Mouse (Mus musculus): ENCODE results near the gene Ndufaf5. TPM values are rescaled to one million over a fixed set of nuclear protein-coding genes. Genes with fewer than 3 reads are reported as not detected.
"Not testable (repeated sequence)": the region's sequence is repeated elsewhere in the genome, so short reads cannot be mapped to it uniquely, and the experiment has no call there.

Gene Ndufaf5
- total RNA-seq (2014; rRNA removed) (9.1 and 11.4 TPM in 2 replicates), polyA plus RNA-seq (2012; rRNA removed) (2.6 and 2.8 TPM in 2 replicates)

DNA sequence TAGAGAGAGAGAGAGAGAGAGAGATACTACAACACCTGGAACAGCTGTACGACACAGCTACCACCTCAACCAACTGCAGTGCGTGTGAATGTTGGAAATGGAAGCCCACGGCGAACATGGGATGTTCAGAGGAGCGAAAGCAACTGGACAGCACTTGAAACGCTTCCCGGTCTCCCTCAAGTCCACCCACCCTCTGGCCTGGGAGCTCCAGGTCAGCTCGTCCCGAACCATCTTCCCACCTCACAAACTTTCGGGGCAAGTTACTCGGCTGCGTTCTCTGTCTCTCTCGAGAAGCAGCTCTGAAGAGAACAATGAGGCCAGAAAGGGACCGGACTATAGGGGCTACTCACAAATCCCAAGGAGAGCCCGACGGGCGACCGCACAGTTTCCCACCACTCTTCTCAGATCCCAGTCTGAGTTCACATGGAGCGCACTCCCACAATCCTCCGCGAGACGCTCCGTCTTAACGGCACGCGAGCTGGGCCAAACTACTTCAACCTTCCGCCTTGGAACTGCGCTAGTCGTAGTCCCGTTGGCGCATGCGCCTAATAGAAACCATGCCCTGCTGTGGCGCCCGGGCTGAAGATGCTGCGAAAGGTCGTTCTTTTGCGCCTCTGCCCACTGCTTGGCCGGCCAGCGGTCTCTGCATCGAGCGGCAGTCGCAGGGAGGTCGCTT lies at the start of gene Ndufaf5, which contains the start of gene Esf1:
Gene Ndufaf5, plus strand, starts transcription at position 523 of the 676 bp plus-strand sequence.
Gene Esf1, minus strand, starts transcription at position 438 of the 676 bp plus-strand sequence.
- peaks cover 11% of the 10 kb centered on the region for H3K36me3 ChIP-seq (ENCODE audit: control insufficient read depth, insufficient read depth, low read length)
- peaks cover 6% of the 10 kb centered on the region for H3K4me1 ChIP-seq (ENCODE audit: control insufficient read depth, insufficient read depth, low read length)
- H3K9ac ChIP-seq (ENCODE audit: low read depth, low read length) = peak within 1 kb of the TSS; percentile 84
- no peaks in the 10 kb centered on the region for H3K27me3 ChIP-seq (ENCODE audit: control insufficient read depth, insufficient read depth, low read length)
- TF ChIP-seq POLR2A (IDR thresholded peaks at IDR 0.05; ENCODE audit: extremely low read depth, insufficient read depth, low read length) (no peak), CTCF (IDR thresholded peaks at IDR 0.05; ENCODE audit: low read depth, low read length) (no peak)
- DNase-seq (ENCODE audit: extremely low read depth, low read depth, low spot score) = peak; percentile 93
- peaks cover 7% of the 10 kb centered on the region; the same call in 1 of the 2 replicates for H3K79me2 ChIP-seq (ENCODE audit: control insufficient read depth, insufficient read depth, low read length)
- WGBS = under 1% methylated on average over 43 of the region's 43 CpGs
- peak within 1 kb of the TSS; percentile 87 for H3K4me3 ChIP-seq (ENCODE audit: insufficient read depth, low read depth, low read length)
- H3K27ac ChIP-seq (replicated peaks; ENCODE audit: insufficient read depth, low read depth, low read length) = peak within 1 kb of the TSS; percentile 14; the same call in 1 of the 2 replicates

DNA sequence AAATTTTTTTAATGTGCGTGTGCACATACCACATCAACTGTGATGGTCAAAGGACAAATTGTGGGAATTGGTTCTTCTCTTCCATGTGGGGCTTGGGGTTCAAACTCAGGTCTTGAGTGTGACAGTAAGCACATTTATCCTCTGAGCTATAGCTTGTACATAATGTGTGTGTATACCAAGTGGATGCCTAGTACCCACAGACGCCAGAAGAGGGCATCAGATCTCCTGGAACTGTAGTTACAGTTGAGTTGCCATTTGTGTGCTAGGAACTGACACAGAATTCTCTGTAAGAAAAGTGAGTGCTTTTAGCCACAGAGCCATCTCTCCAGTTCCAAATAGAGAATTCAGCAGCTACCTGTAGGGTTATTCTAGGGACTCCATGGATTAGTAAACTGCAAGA lies 44.9 kb upstream of the Ndufaf5 start:
- Histone ChIP-seq H3K4me1 (ENCODE audit: control insufficient read depth, insufficient read depth, low read length) (no peaks in the 10 kb centered on the region), H3K27me3 (ENCODE audit: control insufficient read depth, insufficient read depth, low read length) (no peaks in the 10 kb centered on the region), H3K4me3 (ENCODE audit: insufficient read depth, low read depth, low read length) (no peak overlapping the region), H3K36me3 (ENCODE audit: control insufficient read depth, insufficient read depth, low read length) (peaks cover 55% of the 10 kb centered on the region), H3K79me2 (ENCODE audit: control insufficient read depth, insufficient read depth, low read length) (no peaks in the 10 kb centered on the region), H3K27ac (replicated peaks; ENCODE audit: insufficient read depth, low read depth, low read length) (no peak overlapping the region), H3K9ac (ENCODE audit: low read depth, low read length) (no peak overlapping the region)
- 92% methylated on average over 2 of the region's 2 CpGs for WGBS
- no peak for DNase-seq (ENCODE audit: extremely low read depth, low read depth, low spot score)
- TF ChIP-seq CTCF (IDR thresholded peaks at IDR 0.05; ENCODE audit: low read depth, low read length) = no peak
- TF ChIP-seq POLR2A (IDR thresholded peaks at IDR 0.05; ENCODE audit: extremely low read depth, insufficient read depth, low read length) = no peak

DNA sequence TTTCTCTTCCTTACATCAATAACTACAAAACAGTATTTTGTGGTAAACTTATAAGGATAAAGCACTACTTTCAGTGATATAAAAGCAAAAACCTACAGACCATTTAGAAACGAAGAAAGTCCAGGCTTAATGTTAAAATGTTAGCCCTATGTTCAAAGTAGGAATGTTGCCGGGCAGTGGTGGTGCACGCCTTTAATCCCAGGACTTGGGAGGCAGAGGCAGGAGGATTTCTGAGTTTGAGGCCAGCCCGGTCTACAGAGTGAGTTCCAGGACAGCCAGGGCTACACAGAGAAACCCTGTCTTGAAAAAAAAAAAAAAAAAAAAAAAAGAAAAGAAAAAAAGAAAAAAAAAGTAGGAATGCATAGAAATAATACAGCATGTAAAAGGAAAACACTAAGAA lies 18.7 kb upstream of the Ndufaf5 start, which contains the start of gene Gm17374:
Gene Gm17374, plus strand, starts transcription at position 301 of the 400 bp plus-strand sequence.
- H3K9ac ChIP-seq (ENCODE audit: low read depth, low read length); H3K27ac ChIP-seq (replicated peaks; ENCODE audit: insufficient read depth, low read depth, low read length); H3K27me3 ChIP-seq (ENCODE audit: control insufficient read depth, insufficient read depth, low read length); H3K4me3 ChIP-seq (ENCODE audit: insufficient read depth, low read depth, low read length); DNase-seq (ENCODE audit: extremely low read depth, low read depth, low spot score); H3K79me2 ChIP-seq (ENCODE audit: control insufficient read depth, insufficient read depth, low read length); H3K4me1 ChIP-seq (ENCODE audit: control insufficient read depth, insufficient read depth, low read length): not testable (repeated sequence)
- H3K36me3 ChIP-seq (ENCODE audit: control insufficient read depth, insufficient read depth, low read length) = peaks cover 34% of the 10 kb centered on the region
- WGBS = 95% methylated on average over 4 of the region's 4 CpGs

DNA sequence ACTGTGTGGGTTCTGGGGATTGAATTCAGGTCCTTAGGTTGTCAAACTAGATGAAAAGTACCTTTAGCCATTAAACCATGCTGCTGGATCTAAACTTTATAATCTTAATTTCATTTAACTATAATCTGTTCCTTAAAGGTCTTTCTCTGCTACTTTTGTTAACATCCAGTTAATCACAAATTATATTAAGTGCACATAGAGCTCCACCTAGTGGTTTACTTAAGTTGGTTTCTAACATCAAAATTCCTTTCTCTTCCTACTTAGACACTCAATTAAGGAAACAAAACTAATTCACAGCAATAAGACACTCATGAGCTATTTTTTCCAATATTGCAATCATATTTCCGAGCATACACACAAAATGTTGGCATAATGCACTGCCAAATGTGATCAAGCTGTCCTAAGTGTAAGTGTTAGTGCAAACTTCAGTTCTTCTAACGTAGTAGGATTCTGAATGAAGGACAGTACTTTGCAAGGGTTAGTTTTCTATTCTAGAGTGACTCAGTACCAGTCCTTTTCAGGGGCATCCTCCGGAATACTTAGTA lies 11.2 kb upstream of the Ndufaf5 start:
- peaks cover 43% of the 10 kb centered on the region for H3K36me3 ChIP-seq (ENCODE audit: control insufficient read depth, insufficient read depth, low read length)
- WGBS = 76% methylated on average over 3 of the region's 3 CpGs
- peak; percentile 28 for DNase-seq (ENCODE audit: extremely low read depth, low read depth, low spot score)
- H3K4me3 ChIP-seq (ENCODE audit: insufficient read depth, low read depth, low read length) = no peak overlapping the region
- no peaks in the 10 kb centered on the region for H3K4me1 ChIP-seq (ENCODE audit: control insufficient read depth, insufficient read depth, low read length)
- H3K79me2 ChIP-seq (ENCODE audit: control insufficient read depth, insufficient read depth, low read length) = no peaks in the 10 kb centered on the region
- TF ChIP-seq CTCF (IDR thresholded peaks at IDR 0.05; ENCODE audit: low read depth, low read length) (peak; percentile 30; the same call in 1 of the 2 replicates), POLR2A (IDR thresholded peaks at IDR 0.05; ENCODE audit: extremely low read depth, insufficient read depth, low read length) (no peak)
- no peak overlapping the region for H3K27ac ChIP-seq (replicated peaks; ENCODE audit: insufficient read depth, low read depth, low read length)
- no peaks in the 10 kb centered on the region for H3K27me3 ChIP-seq (ENCODE audit: control insufficient read depth, insufficient read depth, low read length)
- no peak overlapping the region for H3K9ac ChIP-seq (ENCODE audit: low read depth, low read length)

DNA sequence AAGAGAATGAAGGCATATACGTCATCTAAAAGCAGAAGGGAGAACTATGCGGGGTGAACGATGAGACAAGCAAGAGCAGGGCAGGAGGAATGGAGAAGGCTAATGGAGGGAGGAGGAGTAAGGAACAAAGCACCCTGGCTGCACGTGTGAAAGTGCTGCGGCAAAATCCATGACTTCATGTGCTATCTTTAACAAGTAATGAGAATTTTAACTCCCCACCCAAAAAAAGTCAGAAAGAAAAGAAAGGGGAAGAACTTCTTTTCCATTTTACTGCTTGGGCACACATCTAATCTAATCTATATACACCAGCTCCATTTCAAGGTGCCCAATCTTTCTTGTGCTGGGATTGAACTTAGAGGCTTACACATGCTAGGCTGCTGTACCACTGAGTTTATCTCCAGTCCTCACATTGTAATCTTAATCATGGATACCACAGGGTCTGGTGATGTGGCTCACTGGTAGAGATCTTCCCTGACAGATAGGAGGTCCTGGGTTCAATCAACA lies 7.0 kb upstream of the Ndufaf5 start:
- no peaks in the 10 kb centered on the region for H3K4me1 ChIP-seq (ENCODE audit: control insufficient read depth, insufficient read depth, low read length)
- no peak overlapping the region for H3K9ac ChIP-seq (ENCODE audit: low read depth, low read length)
- no peak overlapping the region for H3K4me3 ChIP-seq (ENCODE audit: insufficient read depth, low read depth, low read length)
- H3K27me3 ChIP-seq (ENCODE audit: control insufficient read depth, insufficient read depth, low read length) = no peaks in the 10 kb centered on the region
- H3K79me2 ChIP-seq (ENCODE audit: control insufficient read depth, insufficient read depth, low read length) = no peaks in the 10 kb centered on the region
- WGBS = 94% methylated on average over 5 of the region's 5 CpGs
- no peak overlapping the region for H3K27ac ChIP-seq (replicated peaks; ENCODE audit: insufficient read depth, low read depth, low read length)
- H3K36me3 ChIP-seq (ENCODE audit: control insufficient read depth, insufficient read depth, low read length) = peaks cover 34% of the 10 kb centered on the region
- TF ChIP-seq CTCF (IDR thresholded peaks at IDR 0.05; ENCODE audit: low read depth, low read length) (no peak), POLR2A (IDR thresholded peaks at IDR 0.05; ENCODE audit: extremely low read depth, insufficient read depth, low read length) (no peak)
- DNase-seq (ENCODE audit: extremely low read depth, low read depth, low spot score) = no peak

DNA sequence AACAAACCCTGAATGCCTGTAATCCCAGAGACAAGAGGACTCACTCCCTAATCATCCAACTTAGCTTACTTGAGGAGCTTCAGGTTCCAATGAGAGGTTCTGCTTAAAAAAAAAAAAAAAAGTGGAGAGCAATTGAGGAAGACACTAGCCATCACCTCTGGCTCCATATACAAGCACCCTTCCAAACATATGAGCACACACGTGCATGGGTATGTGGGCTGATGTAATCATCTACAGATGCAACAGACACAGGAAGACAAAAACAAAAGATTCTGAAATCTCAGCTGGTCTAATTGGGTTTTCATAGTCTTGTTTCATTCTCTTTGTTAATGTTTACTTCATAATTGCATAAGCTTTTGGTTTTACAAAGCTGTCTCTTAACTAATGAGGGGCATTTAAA lies 1.4 kb upstream of the Ndufaf5 start:
- Histone ChIP-seq H3K27ac (replicated peaks; ENCODE audit: insufficient read depth, low read depth, low read length) (no peak overlapping the region), H3K9ac (ENCODE audit: low read depth, low read length) (no peak overlapping the region), H3K36me3 (ENCODE audit: control insufficient read depth, insufficient read depth, low read length) (peaks cover 18% of the 10 kb centered on the region), H3K27me3 (ENCODE audit: control insufficient read depth, insufficient read depth, low read length) (no peaks in the 10 kb centered on the region), H3K4me3 (ENCODE audit: insufficient read depth, low read depth, low read length) (no peak overlapping the region), H3K4me1 (ENCODE audit: control insufficient read depth, insufficient read depth, low read length) (peaks cover 6% of the 10 kb centered on the region), H3K79me2 (ENCODE audit: control insufficient read depth, insufficient read depth, low read length) (peaks cover 7% of the 10 kb centered on the region; the same call in 1 of the 2 replicates)
- DNase-seq (ENCODE audit: extremely low read depth, low read depth, low spot score) = no peak
- WGBS = 47% methylated on average over 1 of the region's 1 CpGs
- TF ChIP-seq POLR2A (IDR thresholded peaks at IDR 0.05; ENCODE audit: extremely low read depth, insufficient read depth, low read length) (no peak), CTCF (IDR thresholded peaks at IDR 0.05; ENCODE audit: low read depth, low read length) (no peak)
